Mouse (Mus musculus): ENCODE data around the gene Fyco1.

DNA sequence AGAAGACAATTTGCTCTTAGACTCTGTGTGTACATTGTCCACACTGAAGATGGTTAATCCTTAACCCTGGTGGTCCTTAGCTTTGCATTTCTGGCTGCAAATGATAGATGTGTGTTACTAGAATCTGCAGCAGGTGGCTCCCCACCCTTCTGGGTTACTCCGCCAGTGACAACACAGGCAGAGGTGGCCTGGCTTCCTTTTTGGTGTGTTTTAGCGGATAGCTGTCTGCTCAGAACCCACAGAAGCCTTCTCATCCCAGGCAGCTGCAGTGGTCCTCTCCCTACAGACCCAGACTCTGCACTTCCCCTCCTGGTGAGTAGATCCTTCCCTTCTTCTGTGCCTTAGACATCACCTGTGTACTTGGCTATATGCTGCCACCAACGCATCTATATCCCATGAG, 84.7 kb downstream of the Fyco1 start:
- TF ChIP-seq TAL1 (IDR thresholded peaks at IDR 0.05; ENCODE audit: low read length): no peak
- TF ChIP-seq GATA1 (IDR thresholded peaks at IDR 0.05; ENCODE audit: low read length): no peak
